Mouse (Mus musculus): Measurements from ENCODE around the gene Pmvk.
A peak's percentile ranks its signal among the peaks of the same experiment; 100 is the strongest.

The Pmvk gene

DNA sequence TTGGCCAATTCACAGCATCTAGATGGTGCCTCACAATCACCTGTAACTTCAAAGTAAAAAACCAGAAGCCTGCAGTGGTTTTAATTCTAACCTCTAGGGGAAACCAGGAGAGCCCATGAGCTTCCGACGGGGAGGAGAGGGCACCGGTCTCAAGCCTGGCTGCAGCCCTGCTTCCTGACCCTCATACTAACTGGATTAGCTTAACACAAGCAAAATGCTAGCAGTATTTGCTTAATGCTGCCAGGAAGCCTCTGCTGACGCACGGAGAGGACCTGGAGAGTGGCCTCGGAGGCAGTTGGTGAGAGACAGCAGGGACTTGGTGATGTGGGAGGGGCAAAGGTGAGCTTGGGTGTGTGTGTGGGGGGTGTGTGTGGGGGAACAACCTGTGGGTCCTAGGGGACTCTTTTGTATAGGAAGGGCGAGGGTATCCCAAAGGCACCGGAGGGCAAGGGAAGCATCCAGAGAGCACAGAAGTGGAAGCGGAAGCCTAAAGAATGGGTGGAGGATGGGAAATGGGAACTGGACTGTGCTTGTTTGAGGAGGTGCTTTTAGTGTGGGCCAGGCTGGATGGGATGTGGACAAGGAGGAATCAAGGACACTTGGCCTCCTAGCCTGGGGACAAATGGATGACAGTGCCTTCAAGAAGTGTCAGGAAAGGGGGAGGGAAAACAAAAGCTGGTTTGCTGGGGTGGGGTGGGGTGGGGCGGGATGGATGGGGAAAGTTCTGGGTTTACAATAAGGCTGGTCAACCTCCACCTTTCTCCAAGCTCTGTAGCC, at the start of gene Pmvk:
Pmvk (plus strand) TSS at position 141 of the 777 bp plus-strand sequence.
- no peak for DNase-seq (ENCODE audit: low read depth, low spot score)

DNA sequence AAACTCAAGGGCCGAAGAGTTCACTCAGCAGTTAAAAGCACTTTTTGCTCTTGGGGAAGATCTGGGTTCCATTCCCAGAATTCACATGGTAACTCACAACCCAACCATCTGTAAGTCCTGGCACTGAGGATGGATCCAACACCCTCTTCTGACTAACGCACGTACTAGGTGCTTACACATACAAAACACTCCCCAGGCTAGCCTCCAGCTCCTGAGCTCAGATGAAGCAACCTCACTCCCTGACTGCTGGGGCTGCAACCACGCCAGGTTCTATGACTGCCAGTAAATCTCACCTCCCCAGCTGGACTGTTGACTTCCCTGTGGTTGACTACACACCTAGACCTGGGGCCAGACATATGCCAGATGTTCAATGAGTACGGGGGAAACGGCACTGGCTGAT, 47.5 kb upstream of the Pmvk start:
- DNase-seq (ENCODE audit: low read depth, low spot score) = no peak

DNA sequence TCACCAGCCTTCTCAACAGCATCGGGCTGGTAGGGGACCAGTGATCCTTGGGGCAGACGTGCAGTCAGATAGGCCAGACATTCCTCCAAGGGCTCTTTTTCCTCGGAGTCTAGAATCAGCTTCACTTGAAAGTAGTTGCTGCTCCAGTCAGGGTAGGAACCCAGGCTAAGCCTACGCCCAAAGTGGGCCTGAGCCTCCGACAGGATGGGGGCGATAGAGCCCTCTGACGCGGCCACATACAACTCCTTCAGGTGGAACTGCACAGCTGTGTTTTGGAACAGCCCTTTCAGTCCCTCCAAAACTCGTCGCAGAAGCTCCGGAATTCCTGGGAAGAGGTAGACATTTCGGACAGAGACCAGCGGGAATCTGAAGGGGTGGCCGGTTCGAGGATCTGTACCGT, 45.9 kb upstream of the Pmvk start:
- no peak for DNase-seq (ENCODE audit: low read depth, low spot score)

DNA sequence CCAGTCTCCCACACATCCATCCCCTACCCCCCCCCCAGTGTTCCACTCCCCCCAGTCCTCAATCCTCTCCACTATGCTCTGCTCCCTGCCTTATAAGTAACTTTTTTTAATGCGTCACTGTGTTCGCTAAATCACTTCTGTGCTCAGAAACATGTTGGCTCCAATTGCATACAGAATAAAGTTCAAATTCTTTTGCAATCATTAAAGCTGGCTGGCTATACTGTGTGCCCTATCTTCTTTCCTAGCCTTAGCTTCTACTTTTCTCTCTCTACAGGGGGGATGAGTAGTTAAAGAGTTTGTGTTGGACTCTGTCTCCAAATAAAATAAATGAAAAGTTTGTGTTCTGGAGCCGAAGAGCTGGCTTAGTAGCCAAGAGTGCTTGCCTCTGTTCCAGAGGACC, 44.6 kb upstream of the Pmvk start:
- DNase-seq (ENCODE audit: low read depth, low spot score) = no peak

DNA sequence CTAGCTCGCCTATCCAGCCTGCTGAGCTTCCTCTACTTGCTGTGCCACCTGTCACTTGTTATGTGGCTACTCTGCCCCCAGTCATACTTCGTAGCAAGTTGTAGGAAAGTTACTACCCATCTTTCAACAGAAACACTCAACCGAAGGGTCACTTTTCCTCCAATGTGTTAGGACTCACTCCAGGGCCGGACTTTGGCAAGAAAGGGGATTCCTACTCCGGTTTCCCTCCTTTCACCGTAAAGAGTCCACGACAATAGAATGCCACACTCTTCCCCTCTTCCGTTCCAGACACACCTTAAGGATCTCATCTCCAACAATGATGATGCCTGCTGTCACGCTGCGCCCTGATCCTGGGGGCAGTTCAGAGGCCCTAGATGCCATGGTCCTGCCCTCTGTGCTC, 43.5 kb upstream of the Pmvk start:
- DNase-seq (ENCODE audit: low read depth, low spot score) = no peak

DNA sequence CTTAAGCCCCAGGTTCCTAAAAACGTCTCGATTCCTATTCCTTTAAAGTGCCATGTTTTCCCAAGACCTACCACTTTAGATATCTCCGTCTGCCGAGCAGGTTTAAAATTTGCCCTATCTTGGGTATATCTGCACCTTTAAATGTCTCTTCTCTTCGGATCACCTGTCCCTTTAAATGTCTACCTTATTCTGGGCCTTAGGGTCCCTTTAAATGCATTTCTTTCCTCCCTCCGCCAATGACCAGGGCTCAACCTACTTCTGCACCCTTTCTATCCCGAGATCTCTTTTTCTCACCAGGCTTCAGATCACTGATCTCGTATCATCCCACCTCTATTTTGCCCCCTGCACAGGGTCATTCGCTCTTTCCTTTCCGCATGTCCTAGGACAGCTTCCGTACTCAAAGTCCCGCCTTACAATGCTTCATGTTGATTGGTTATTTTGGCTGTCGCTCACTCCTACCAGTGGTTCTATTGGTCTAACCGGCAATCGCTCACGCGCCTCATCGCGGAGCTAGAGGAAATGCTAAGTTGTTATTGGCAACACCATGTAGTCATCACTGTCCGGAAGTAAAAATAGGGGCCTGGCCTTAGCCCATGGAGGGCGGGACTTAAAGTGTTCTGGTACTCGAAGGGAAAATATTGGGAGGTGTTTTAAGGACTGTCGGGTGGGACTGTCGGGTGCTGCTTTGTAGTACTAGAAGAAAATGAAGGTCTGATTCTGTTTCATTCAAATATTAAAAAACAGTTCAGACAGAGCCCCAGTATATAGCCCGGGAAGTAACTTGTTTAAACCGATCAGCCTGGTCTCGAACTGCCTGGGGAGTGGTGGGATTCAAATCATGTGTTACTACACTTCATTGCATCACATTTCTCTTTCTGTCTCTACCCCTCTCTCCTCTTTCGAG, 42.6 kb upstream of the Pmvk start, which contains the start of gene Flad1:
Flad1 (minus strand) TSS at position 381 of the 904 bp plus-strand sequence.
- peak; percentile 100 for DNase-seq (ENCODE audit: low read depth, low spot score)

DNA sequence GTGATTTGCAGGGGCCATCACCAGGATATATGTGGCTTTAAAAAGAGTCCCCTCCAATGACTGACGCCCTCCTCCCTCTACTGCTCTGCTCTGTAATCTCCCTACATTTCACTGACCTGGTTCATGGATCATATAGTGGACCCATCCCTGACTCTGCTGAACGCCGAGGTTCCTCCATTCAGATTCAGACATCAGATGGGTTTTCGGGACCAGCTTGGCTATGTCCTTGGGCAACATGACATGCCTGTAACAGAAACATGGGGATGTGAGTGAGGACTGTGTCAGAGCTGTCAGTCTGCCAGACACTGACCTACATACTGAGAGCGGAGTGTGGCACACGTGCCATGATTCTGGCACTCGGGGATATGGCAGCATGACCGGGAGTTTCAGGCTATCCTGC, 38.2 kb upstream of the Pmvk start:
- DNase-seq (ENCODE audit: low read depth, low spot score) = no peak

DNA sequence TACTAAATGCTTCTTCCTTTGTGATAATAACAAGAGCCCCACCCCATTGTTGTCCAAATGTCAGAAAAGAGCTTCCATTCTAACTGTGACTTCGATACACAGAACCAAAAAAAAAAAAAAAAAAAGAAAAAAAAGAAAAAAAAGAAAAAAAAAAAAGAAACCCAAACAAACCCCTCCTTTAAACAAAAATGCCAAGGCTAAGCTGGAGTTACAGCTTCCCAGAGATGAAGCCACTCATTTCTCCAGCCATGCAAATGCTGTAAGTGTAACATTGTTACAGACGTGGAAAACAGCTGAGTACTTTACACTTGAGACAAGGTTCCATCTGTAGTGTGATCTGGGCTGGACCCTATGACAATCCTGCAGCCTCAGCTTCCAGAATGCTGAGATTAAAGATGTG, 37.2 kb upstream of the Pmvk start:
- no peak for DNase-seq (ENCODE audit: low read depth, low spot score)

DNA sequence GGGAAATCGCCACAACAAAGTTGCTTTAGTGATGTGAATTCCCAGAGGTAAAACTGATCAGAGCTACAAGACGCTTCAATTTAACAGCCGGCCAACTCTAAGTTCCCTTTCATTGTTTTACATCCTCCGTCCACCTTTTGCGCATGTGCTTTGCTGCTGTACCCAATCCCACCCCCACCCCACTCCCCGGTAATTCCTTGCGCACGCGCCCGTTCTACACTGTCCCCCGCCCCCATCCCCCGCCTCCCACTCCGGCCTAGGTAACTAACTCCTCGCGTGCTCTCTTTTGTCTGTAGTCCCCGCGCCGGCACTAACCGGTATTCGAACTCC, 36.5 kb upstream of the Pmvk start:
- no peak for DNase-seq (ENCODE audit: low read depth, low spot score)

DNA sequence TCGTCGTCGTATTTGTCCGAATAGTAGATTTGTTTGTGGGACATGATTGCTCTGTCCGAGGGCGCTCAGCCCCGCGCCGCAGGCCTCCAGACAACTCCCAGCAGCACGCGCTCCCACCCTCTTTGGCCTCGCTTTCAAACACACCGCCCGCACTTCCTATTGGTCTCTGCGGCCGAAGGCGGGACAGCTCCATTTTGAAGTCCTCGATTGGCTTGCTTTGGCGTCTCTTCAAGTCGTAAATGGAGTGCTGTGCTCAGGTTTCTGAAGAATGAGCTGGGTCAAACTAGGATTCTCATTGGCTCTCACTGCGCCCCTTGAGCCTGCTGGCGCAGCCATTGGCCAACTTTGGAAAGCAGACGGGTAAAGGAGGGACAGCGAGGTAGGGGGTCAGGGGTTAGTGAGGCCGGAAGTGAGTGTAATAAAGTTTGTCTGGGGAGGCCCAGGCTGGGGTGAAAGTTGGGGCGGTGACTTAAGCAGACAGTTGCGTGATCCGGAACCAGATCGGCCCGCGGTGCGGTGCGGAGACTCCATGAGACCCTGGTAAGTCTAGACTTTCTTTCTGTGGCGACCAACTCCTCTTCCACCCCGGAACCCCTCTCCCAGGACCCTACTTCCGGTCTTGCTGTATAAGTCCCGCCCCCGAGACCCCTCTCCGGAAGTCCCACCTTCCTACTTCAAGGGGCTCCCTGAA, 36.0 kb upstream of the Pmvk start, which contains the start of the genes Cks1b and Shc1:
Cks1b (minus strand) TSS at position 214 of the 691 bp plus-strand sequence.
Shc1 (plus strand) TSS at position 274 of the 691 bp plus-strand sequence.
- peak; percentile 93 for DNase-seq (ENCODE audit: low read depth, low spot score)

DNA sequence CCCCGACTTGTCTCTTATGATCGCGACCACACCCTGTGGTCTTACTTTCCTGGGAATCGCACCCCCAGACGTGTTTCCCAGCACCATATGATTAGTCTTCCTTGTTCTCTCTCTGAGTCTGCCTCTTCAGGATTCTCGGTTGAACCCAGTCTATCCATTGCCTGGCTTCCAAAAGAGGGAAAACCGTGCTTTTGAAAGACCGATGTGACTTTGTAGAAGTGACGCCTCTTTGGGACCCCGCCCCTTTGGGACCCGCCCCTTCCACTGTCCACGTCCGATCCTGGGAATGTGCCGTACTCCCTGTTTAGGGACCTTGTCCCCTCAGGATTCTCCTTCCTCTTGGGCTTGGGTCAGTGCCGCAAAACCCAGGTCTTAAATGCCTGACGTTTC, 35.5 kb upstream of the Pmvk start:
- no peak for DNase-seq (ENCODE audit: low read depth, low spot score)

DNA sequence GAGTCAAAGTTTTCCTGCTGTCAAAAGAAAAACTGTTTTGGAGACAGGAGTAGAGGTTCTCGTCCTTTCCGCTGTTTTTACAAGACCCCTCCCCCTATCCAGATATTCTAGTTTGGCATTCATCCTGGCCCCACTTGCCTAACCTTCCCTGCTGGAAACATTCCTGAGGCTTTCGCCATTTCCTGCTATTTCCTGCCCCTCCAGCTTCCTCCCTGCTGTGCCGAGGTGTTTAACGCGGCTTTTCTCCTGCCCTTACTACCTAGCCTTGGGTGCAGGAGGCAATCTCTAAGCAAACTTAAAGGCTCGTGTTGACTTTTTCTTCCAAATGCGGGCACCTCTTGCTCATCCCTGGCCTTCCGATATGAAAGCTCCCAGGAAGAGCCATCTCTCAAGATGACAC, 34.8 kb upstream of the Pmvk start:
- DNase-seq (ENCODE audit: low read depth, low spot score) = no peak

DNA sequence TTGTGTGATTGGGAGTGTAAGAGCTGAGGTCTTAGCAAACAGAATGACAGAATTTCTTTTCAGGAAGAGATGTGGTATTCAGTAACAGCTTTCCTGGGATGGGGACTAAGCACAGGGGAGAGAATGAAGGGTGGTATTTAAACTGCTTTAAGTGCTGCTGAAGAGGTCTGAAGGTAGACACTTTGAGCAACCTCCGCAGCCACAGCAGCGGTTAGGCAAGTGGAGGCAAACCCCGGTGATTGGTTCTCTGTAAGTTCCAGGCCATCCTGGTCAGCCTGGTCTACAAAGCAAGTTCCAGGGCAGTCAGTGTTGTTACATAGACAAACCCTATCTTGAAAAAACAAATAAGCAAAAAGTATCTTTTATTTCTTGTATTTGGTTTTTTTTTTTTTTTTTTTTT, 34.4 kb upstream of the Pmvk start:
- no peak for DNase-seq (ENCODE audit: low read depth, low spot score)

DNA sequence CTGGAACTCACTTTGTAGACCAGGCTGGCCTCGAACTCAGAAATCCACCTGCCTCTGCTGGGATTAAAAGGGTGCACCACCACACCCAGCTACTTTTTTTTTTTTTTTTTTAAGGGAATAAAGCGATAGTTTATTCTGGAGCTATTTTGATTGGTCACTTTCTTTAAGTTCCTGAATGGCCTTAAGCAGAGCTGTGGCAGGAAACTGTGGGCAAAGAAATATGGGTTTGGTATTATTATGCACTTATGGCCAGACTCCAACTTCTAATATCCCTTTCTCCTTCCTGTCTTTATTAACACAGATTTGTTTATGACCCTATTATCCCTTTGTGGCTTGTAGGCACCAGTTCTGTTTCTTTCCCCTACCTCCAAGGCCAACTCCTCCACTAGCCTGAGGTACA, 33.9 kb upstream of the Pmvk start:
- DNase-seq (ENCODE audit: low read depth, low spot score) = no peak

DNA sequence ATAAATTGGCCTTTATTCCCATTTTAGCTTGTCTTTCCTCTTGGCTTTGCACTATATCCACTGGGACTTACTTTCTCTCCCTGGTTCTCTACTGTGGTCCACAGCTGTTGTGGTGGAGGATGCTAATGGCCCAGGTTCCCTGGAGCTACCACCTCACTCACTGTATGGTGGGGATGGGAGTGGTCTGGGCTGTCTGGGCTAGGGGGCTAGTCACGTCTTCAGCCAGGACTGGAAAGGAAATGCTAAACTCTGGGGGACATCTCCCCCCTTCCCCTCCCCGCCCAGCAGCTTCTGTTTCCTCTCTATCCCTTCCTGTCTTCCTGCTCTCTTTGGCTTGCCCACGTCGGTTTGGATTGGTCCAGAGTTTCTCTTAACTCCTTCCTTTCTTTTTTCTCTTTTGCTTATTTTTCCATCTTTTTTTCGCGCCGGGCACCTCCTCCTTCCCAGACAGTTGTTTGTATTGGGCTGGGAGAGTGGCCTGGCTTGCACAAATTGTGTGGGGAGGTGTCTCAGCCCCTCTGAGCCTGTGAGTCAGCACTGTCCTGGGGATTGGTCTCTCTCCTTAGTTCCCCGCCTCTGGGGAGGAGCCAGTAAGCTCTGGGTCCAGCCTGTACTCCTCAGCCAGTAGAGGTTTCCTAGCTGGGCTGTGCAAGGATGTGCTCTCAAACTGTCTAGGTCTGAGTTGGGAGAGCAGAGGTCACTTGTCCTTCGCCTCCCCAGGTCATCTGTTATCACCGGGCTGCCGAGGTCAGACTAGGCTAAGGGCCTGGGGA, 33.2 kb upstream of the Pmvk start:
- DNase-seq (ENCODE audit: low read depth, low spot score) = no peak

DNA sequence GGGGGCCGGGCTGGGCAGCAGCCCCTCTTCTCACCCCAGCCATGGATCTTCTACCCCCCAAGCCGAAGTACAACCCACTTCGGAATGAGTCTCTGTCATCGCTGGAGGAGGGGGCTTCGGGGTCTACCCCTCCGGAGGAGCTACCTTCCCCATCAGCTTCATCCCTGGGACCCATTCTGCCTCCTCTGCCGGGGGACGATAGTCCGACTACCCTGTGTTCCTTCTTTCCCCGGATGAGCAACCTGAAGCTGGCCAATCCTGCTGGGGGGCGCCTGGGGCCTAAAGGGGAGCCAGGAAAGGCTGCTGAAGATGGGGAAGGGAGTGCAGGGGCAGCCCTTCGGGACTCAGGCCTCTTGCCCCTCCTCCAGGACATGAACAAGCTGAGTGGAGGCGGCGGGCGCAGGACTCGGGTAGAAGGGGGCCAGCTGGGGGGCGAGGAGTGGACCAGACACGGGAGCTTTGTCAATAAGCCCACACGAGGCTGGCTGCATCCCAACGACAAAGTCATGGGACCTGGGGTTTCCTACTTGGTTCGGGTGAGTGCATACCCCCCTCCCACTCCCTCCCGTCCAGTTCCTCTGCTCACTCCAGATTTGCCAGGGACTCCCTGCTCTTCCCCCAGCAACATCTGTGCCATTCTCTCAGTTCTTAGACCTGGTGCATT, 32.4 kb upstream of the Pmvk start:
- no peak for DNase-seq (ENCODE audit: low read depth, low spot score)

DNA sequence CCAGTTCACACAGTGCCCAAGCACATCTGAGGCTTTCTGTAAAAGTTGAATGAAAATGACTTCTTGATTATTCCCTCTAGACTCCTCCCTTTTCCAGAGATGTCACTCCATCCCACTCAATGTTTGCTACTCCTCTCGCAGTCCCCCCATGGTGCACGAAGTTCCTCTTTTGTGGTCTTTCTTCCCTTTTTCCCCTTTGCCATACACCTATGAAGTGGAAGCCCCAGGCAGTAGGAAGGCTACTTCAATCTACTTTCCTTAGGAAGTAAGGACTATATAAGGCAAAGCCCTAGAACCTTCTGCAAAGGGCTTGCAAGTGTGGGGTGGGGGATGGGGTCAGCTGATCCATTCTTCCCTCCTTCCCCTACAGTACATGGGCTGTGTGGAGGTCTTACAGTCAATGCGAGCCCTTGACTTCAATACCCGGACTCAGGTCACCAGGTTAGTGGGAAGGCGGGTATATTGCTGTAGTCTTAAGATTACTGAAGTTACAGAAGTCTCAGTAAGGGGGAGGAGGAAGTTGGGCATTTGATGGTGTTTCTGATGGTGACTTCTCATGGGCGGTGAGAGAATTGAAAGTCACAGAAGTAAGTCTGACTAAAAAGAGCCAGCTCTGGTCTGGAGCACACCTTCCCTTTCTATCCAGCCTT, 31.7 kb upstream of the Pmvk start:
- DNase-seq (ENCODE audit: low read depth, low spot score) = no peak

DNA sequence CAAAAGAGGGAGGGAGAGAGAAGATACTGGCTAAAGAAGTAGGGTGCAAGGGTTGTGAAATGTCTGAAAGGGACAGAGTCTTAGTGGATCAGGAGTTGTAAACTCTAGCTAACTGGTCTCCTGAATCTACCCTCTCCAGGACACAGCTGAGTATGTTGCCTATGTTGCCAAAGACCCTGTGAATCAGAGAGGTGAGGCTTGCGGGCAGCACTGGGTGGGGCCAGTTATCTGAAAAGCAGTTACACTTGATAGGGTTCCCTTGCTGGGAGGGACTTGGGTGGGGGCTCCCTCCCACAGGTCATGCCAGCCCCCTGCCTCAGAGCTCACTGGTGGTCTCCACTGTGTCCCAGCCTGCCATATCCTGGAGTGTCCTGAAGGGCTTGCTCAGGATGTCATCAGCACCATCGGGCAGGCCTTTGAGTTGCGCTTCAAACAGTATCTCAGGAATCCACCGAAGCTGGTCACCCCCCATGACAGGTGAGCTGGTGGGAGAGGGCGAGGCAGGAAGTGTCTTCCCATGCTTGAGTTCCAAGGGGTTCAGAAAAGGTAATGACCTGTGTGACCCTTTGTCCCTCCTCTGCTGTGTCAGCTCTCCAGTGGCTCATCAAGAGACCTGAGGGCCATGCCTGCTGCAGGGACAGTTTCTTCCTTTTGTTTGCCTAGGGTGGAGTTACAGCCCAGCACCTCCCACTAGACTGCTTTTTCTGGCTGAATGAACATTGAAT, 29.8 kb upstream of the Pmvk start:
- DNase-seq (ENCODE audit: low read depth, low spot score) = no peak

DNA sequence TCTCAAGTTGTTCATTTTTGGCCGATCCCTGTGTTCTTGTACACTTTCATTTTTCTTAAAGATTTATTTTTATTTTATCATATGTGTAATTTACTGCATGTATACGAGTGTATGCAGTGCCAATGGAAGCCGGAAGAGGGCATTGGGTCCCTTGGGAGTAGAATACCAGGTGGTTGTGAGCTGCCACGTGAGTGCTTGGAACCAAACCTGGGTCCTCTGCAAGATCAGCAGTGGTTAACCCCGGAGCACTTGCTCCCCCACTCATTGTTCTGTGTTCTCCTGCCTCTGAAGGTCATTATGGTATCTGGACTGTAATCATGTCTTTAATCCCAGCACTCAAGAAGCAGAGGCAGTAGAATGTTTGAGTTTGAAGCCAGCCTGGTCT, 29.2 kb upstream of the Pmvk start:
- no peak for DNase-seq (ENCODE audit: low read depth, low spot score)

DNA sequence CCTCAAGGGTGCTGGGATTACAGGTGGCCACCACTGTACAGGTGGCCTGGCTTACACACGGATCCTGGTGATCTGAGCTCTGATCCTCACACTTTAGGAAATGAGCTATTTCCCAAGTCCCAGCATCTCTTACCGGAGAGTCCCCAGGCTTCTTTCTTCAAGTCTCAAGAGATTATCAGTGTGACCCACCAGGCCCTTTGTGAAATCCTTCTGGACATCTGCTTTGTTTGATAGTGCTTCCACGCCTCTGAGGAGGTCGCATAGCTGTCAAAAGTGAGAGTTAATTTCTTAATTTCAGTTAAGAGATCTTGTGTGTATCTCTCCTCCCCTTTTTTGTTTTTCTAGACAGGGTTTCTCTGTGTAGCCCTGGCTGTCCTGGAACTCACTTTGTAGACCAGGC, 28.5 kb upstream of the Pmvk start:
- no peak for DNase-seq (ENCODE audit: low read depth, low spot score)
